Mouse (Mus musculus) monocyte, adult 5-6 weeks (primary cell): Measurements from ENCODE around the gene Card19. TPM values are rescaled to one million over a fixed set of nuclear protein-coding genes. Genes with fewer than 3 reads are reported as not detected.

Experiments used
- ATAC-seq: fragments of 153-309, 156-312 bp; replicated peaks from 2 replicates; pipeline ENCODE4 v1.8.0; 2017; ENCODE audit warnings: mild to moderate bottlenecking; ENCODE audit not compliant: low TSS enrichment, insufficient number of reproducible peaks, severe bottlenecking, poor library complexity, low FRiP score
- total RNA-seq: library from RNA; stranded (forward); fragments of 200-1000, 200-491, 200-594 nt; gene quantifications from 3 replicates; pipeline ENCODE4 v1.2.3, GENCODE M21; 2017

Gene Card19
- total RNA-seq, 1 experiment from 2014 or later: 27.8 TPM

GRCm38 (mm10) chr13:49181411-49181984 lies 34.3 kb downstream of the Card19 start:
- no peak for ATAC-seq

GRCm38 (mm10) chr13:49180691-49181090 lies 35.1 kb downstream of the Card19 start:
- ATAC-seq: no peak

- ATAC-seq: no peak
These were observed 35.6 kb downstream of the Card19 start for GRCm38 (mm10) chr13:49180274-49180673.

GRCm38 (mm10) chr13:49178839-49179585 lies 36.8 kb downstream of the Card19 start:
- peak; percentile 49 for ATAC-seq

- no peak for ATAC-seq
These were observed 40.3 kb downstream of the Card19 start for GRCm38 (mm10) chr13:49175509-49175908.

GRCm38 (mm10) chr13:49172971-49173596 lies 42.8 kb downstream of the Card19 start:
- ATAC-seq: peak; percentile 81

- ATAC-seq: no peak
These were observed 43.5 kb downstream of the Card19 start for GRCm38 (mm10) chr13:49172335-49172734.

GRCm38 (mm10) chr13:49171729-49172128 lies 44.1 kb downstream of the Card19 start:
- no peak for ATAC-seq

GRCm38 (mm10) chr13:49170623-49171022 lies 45.2 kb downstream of the Card19 start:
- ATAC-seq: no peak

- ATAC-seq: peak; percentile 76
These were observed 46.2 kb downstream of the Card19 start for GRCm38 (mm10) chr13:49169448-49170207.

- no peak for ATAC-seq
These were observed 48.8 kb downstream of the Card19 start for GRCm38 (mm10) chr13:49167081-49167480.

- ATAC-seq: no peak
These were observed 52.2 kb downstream of the Card19 start for GRCm38 (mm10) chr13:49163645-49164044.

- no peak; the same call in 1 of the 2 replicates for ATAC-seq
These were observed 53.1 kb downstream of the Card19 start for GRCm38 (mm10) chr13:49162722-49163121.

- ATAC-seq: no peak
These were observed 54.6 kb downstream of the Card19 start for GRCm38 (mm10) chr13:49161236-49161635.

- no peak for ATAC-seq
These were observed 57.7 kb downstream of the Card19 start for GRCm38 (mm10) chr13:49158040-49158713.

- no peak for ATAC-seq
These were observed 59.2 kb downstream of the Card19 start for GRCm38 (mm10) chr13:49156645-49157044.

- ATAC-seq: no peak
These were observed 61.2 kb downstream of the Card19 start for GRCm38 (mm10) chr13:49154621-49155020.

- ATAC-seq: no peak
These were observed 61.8 kb downstream of the Card19 start for GRCm38 (mm10) chr13:49154028-49154427.
